Mouse (Mus musculus) liver, adult 2 months (tissue): Measurements from ENCODE around the gene Acvr2b. TPM values are rescaled to one million over a fixed set of nuclear protein-coding genes. Genes with fewer than 3 reads are reported as not detected.

Experiments used
- DNase-seq: peaks from one replicate; pipeline ENCODE4 v3.0.0-alpha.2; 2011; ENCODE audit warnings: low read depth, low spot score; ENCODE audit errors: extremely low read depth
- H3K27ac ChIP-seq: fragments of 200-500 bp; replicated peaks from 2 replicates; pipeline ENCODE4 v1.5.1; 2012; ENCODE audit warnings: low read depth, mild to moderate bottlenecking, control low read depth, inconsistent platforms, low read length; ENCODE audit not compliant: insufficient read depth
- H3K27me3 ChIP-seq: fragments of 200-500 bp; 2 replicates; pipeline ENCODE4 v1.6.1; 2012; ENCODE audit warnings: mild to moderate bottlenecking, moderate library complexity, low read length, inconsistent platforms; ENCODE audit not compliant: control insufficient read depth, insufficient read depth
- H3K36me3 ChIP-seq: fragments of 200-500 bp; 2 replicates; pipeline ENCODE4 v1.6.1; 2012; ENCODE audit warnings: low read length, inconsistent platforms; ENCODE audit not compliant: control insufficient read depth, insufficient read depth
- H3K4me1 ChIP-seq: fragments of 200-500 bp; 2 replicates; pipeline ENCODE4 v1.6.1; 2011; ENCODE audit warnings: low read length; ENCODE audit not compliant: control insufficient read depth, insufficient read depth
- H3K4me3 ChIP-seq: fragments of 200-500 bp; 2 replicates; pipeline ENCODE4 v1.5.1; 2011; ENCODE audit warnings: low read depth, mild to moderate bottlenecking, control low read depth, low read length, moderate library complexity; ENCODE audit not compliant: insufficient read depth
- H3K79me2 ChIP-seq: fragments of 200-500 bp; 2 replicates; pipeline ENCODE4 v1.6.1; 2012; ENCODE audit warnings: inconsistent platforms, mild to moderate bottlenecking, low read length, moderate library complexity; ENCODE audit not compliant: control insufficient read depth, insufficient read depth
- H3K9ac ChIP-seq: fragments of 200-500 bp; 2 replicates; pipeline ENCODE4 v1.6.1; 2012; ENCODE audit warnings: low read depth, mild to moderate bottlenecking, control low read depth, inconsistent platforms, low read length
- CTCF ChIP-seq: fragments of 200-500 bp; IDR thresholded peaks from 2 replicates; pipeline ENCODE4 v1.5.1; 2011; ENCODE audit warnings: low read depth, low read length, control low read depth
- POLR2A ChIP-seq: fragments of 200-500 bp; IDR thresholded peaks from 2 replicates; pipeline ENCODE4 v1.6.1; 2011; ENCODE audit warnings: low read length, control low read depth; ENCODE audit not compliant: insufficient read depth; ENCODE audit errors: extremely low read depth
- WGBS: fragments of 180-500 bp; shearing (Covaris S2); methylation state at CpG from one replicate; pipeline ENCODE4 v1.1.7; 2018; 5-methylcytosine and 5-hydroxymethylcytosine counted together
- polyA plus RNA-seq: library from polyadenylated mRNA; depleted of rRNA; stranded (reverse); fragments of >200 nt; gene quantifications from 2 replicates; pipeline ENCODE4 v1.2.3, GENCODE M21; 2012
- total RNA-seq: library from RNA; depleted of rRNA; stranded (reverse); fragments of >200 nt; gene quantifications from 2 replicates; pipeline ENCODE4 v1.2.3, GENCODE M21; 2014

Acvr2b gene
- total and polyA plus RNA-seq, 2 experiments: 4.2 to 4.8 TPM

- peak within 1 kb of the TSS; percentile 83 for H3K4me3 ChIP-seq
- TF ChIP-seq POLR2A (peak; percentile 19; the same call in 1 of the 2 replicates), CTCF (peak; percentile 80)
- DNase-seq: peak; percentile 69
- under 1% methylated on average over 52 of the region's 52 CpGs for WGBS
- H3K27ac ChIP-seq: no peak within 1 kb of the TSS
- no peaks in the 10 kb centered on the region for H3K27me3 ChIP-seq
- H3K79me2 ChIP-seq: no peaks in the 10 kb centered on the region
- peak within 1 kb of the TSS; percentile 76 for H3K9ac ChIP-seq
- no peaks in the 10 kb centered on the region for H3K36me3 ChIP-seq
- H3K4me1 ChIP-seq: no peaks in the 10 kb centered on the region
These were observed 43.0 kb downstream of the Acvr2b start, which contains the start of gene Exog for GRCm38 (mm10) chr9:119444738-119445429. Gene Exog, plus strand, starts transcription at chr9:119444943.

GRCm38 (mm10) chr9:119445737-119446136 is 43.8 kb downstream of the Acvr2b start:
- Histone ChIP-seq H3K27ac (no peak overlapping the region), H3K4me3 (no peak overlapping the region), H3K79me2 (no peaks in the 10 kb centered on the region), H3K27me3 (no peaks in the 10 kb centered on the region), H3K9ac (no peak overlapping the region), H3K36me3 (no peaks in the 10 kb centered on the region; the same call in 1 of the 2 replicates), H3K4me1 (no peaks in the 10 kb centered on the region)
- no peak for DNase-seq
- 24% methylated on average over 6 of the region's 6 CpGs for WGBS
- TF ChIP-seq POLR2A: no peak
- TF ChIP-seq CTCF: no peak

DNA sequence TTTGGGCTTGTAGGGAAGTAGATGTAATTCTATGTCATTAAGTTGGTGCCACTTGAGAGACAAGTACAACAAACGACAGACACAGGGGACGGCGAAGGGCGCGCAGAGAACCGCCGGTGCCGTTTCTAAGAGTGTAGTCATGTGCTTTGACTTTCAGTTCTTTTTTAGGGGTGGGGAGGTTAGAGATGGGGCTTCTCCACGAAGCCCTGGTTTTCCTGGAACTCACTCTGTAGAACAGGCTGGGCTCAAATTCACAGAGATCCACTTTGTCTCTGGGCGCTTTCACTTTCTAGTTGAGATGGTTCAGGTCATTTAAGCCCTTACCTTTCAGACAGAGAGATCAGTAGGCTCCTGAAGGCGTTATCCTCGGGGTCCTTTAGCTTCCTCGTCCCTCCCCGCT is 54.0 kb downstream of the Acvr2b start:
- H3K79me2 ChIP-seq: no peaks in the 10 kb centered on the region
- no peaks in the 10 kb centered on the region for H3K27me3 ChIP-seq
- H3K4me1 ChIP-seq: no peaks in the 10 kb centered on the region
- DNase-seq: no peak
- H3K27ac ChIP-seq: no peak overlapping the region
- H3K4me3 ChIP-seq: no peak overlapping the region
- no peak for TF ChIP-seq POLR2A
- TF ChIP-seq CTCF: no peak
- H3K9ac ChIP-seq: no peak overlapping the region
- WGBS: 92% methylated on average over 14 of the region's 14 CpGs
- H3K36me3 ChIP-seq: peaks cover 3% of the 10 kb centered on the region; the same call in 1 of the 2 replicates

DNA sequence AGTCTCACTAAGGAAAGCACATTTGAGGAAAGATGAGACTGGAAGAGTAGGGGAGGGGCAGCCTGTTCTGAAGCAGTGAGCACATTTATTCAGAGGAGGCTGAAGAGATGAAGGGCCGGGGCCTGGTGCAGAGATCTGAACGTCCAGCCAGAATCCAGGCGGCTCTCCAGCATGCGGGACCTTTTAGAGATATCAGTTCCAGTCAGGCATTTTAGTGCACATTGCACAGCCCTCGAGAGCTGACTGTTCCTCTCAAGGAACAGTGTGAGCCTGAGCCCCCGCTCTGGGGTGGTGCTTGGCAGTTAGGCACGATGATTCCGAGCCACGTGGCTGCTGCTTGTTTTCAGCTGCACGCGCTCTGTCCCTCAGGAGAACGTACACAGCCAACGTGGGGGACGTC is 55.2 kb downstream of the Acvr2b start:
- Histone ChIP-seq H3K4me1 (no peaks in the 10 kb centered on the region), H3K4me3 (no peak overlapping the region), H3K9ac (no peak overlapping the region), H3K36me3 (peaks cover under 1% of the 10 kb centered on the region; the same call in 1 of the 2 replicates), H3K79me2 (no peaks in the 10 kb centered on the region), H3K27ac (no peak overlapping the region), H3K27me3 (no peaks in the 10 kb centered on the region)
- TF ChIP-seq CTCF: no peak
- no peak for TF ChIP-seq POLR2A
- WGBS: 88% methylated on average over 14 of the region's 14 CpGs
- DNase-seq: no peak

GRCm38 (mm10) chr9:119460410-119460809 is 58.5 kb downstream of the Acvr2b start:
- Histone ChIP-seq H3K36me3 (peaks cover 7% of the 10 kb centered on the region; the same call in 1 of the 2 replicates), H3K27ac (no peak overlapping the region), H3K79me2 (no peaks in the 10 kb centered on the region), H3K27me3 (no peaks in the 10 kb centered on the region), H3K9ac (no peak overlapping the region), H3K4me3 (no peak overlapping the region), H3K4me1 (no peaks in the 10 kb centered on the region)
- WGBS: 41% methylated on average over 8 of the region's 8 CpGs
- no peak for DNase-seq
- TF ChIP-seq POLR2A (no peak), CTCF (peak; percentile 92)

GRCm38 (mm10) chr9:119465056-119465455 is 63.1 kb downstream of the Acvr2b start:
- WGBS: 93% methylated on average over 6 of the region's 6 CpGs
- Histone ChIP-seq H3K79me2 (no peaks in the 10 kb centered on the region), H3K4me1 (no peaks in the 10 kb centered on the region), H3K27me3 (no peaks in the 10 kb centered on the region), H3K27ac (no peak overlapping the region), H3K36me3 (peaks cover 7% of the 10 kb centered on the region; the same call in 1 of the 2 replicates), H3K4me3 (no peak overlapping the region), H3K9ac (no peak overlapping the region)
- DNase-seq: no peak
- no peak for TF ChIP-seq CTCF
- TF ChIP-seq POLR2A: no peak
